Mouse (Mus musculus) C2C12 (cell line): ENCODE results near the gene Limch1. TPM values are rescaled to one million over a fixed set of nuclear protein-coding genes. Genes with fewer than 3 reads are reported as not detected.

Experiments used
- H3K27me3 ChIP-seq: one replicate; pipeline ENCODE4 v1.6.1; 2011; ENCODE audit not compliant: control insufficient read depth, insufficient read depth, insufficient read length
- H3K36me3 ChIP-seq: one replicate; pipeline ENCODE4 v1.6.1; 2011; ENCODE audit not compliant: control insufficient read depth, insufficient read depth
- H3K4me3 ChIP-seq: one replicate; pipeline ENCODE4 v1.5.1; 2011; ENCODE audit warnings: mild to moderate bottlenecking, control low read depth; ENCODE audit not compliant: poor library complexity, insufficient read depth, severe bottlenecking
- H3K79me2 ChIP-seq: one replicate; pipeline ENCODE4 v1.6.1; 2011; ENCODE audit not compliant: control insufficient read depth, insufficient read depth
- H3K79me3 ChIP-seq: one replicate; pipeline ENCODE4 v1.6.1; 2011; ENCODE audit warnings: low read depth, control low read depth
- H3ac ChIP-seq: one replicate; pipeline ENCODE3; 2011; ENCODE audit warnings: low read depth; ENCODE audit not compliant: control insufficient read depth, insufficient read length
- CEBPB ChIP-seq: IDR thresholded peaks from one replicate; pipeline ENCODE4 v1.6.1; 2011; ENCODE audit warnings: low read depth, mild to moderate bottlenecking, control low read depth, moderate library complexity
- CTCF ChIP-seq: IDR thresholded peaks from one replicate; pipeline ENCODE4 v1.5.1; 2011; ENCODE audit not compliant: control insufficient read depth, insufficient read depth, insufficient read length
- FOSL1 ChIP-seq: IDR thresholded peaks from one replicate; pipeline ENCODE4 v1.8.0; 2011; ENCODE audit warnings: mild to moderate bottlenecking, low read length; ENCODE audit not compliant: poor library complexity, insufficient read depth, severe bottlenecking
- MAX ChIP-seq: IDR thresholded peaks from one replicate; pipeline ENCODE4 v1.6.1; 2011; ENCODE audit warnings: mild to moderate bottlenecking, control low read depth
- MYOD1 ChIP-seq: IDR thresholded peaks from one replicate; pipeline ENCODE4 v1.6.1; 2011; ENCODE audit warnings: low read depth; ENCODE audit not compliant: control insufficient read depth, insufficient read length
- MYOG ChIP-seq: IDR thresholded peaks from one replicate; pipeline ENCODE4 v1.6.1; 2011; ENCODE audit not compliant: control insufficient read depth, insufficient read length; ENCODE audit errors: extremely low read depth
- USF1 ChIP-seq: IDR thresholded peaks from one replicate; pipeline ENCODE4 v1.6.1; 2011; ENCODE audit warnings: low read depth, mild to moderate bottlenecking, control low read depth, moderate library complexity
- polyA plus RNA-seq: library from polyadenylated mRNA; unstranded; fragments of >200 nt; fragmentation: generic; extraction: Trizol; gene quantifications from one replicate; pipeline ENCODE4 v1.2.1, GENCODE M21; 2012; ENCODE audit warnings: missing spikeins

Gene Limch1
- polyA plus RNA-seq, 1 experiment = not detected

- Histone ChIP-seq H3K79me2 (no peaks in the 10 kb centered on the region), H3ac (no peak overlapping the region), H3K4me3 (no peak overlapping the region), H3K79me3 (no peaks in the 10 kb centered on the region), H3K27me3 (no peaks in the 10 kb centered on the region), H3K36me3 (no peaks in the 10 kb centered on the region)
- TF ChIP-seq CTCF (peak; percentile 65), FOSL1 (no peak)
Measured at GRCm38 (mm10) chr5:67016450-67016849, 270.8 kb downstream of the Limch1 start.

GRCm38 (mm10) chr5:67024459-67025050 lies 278.9 kb downstream of the Limch1 start:
- TF ChIP-seq MAX (no peak), MYOG (no peak), CTCF (no peak), FOSL1 (no peak), CEBPB (no peak), MYOD1 (no peak), USF1 (no peak)
- no peaks in the 10 kb centered on the region for H3K79me2 ChIP-seq
- H3K27me3 ChIP-seq = peaks cover 6% of the 10 kb centered on the region
- no peaks in the 10 kb centered on the region for H3K79me3 ChIP-seq
- no peak overlapping the region for H3K4me3 ChIP-seq
- H3K36me3 ChIP-seq = no peaks in the 10 kb centered on the region
- no peak overlapping the region for H3ac ChIP-seq

- no peak overlapping the region for H3K4me3 ChIP-seq
- H3K79me2 ChIP-seq = no peaks in the 10 kb centered on the region
- TF ChIP-seq FOSL1 (no peak), MYOD1 (no peak), CEBPB (no peak), USF1 (no peak), MAX (no peak), CTCF (no peak), MYOG (no peak)
- no peak overlapping the region for H3ac ChIP-seq
- no peaks in the 10 kb centered on the region for H3K79me3 ChIP-seq
- H3K36me3 ChIP-seq = no peaks in the 10 kb centered on the region
- peaks cover 9% of the 10 kb centered on the region for H3K27me3 ChIP-seq
Measured at GRCm38 (mm10) chr5:67025095-67025494, 279.5 kb downstream of the Limch1 start.

GRCm38 (mm10) chr5:67025581-67025980 lies 280.0 kb downstream of the Limch1 start:
- no peaks in the 10 kb centered on the region for H3K79me3 ChIP-seq
- H3K4me3 ChIP-seq = no peak overlapping the region
- TF ChIP-seq USF1 (no peak), MAX (no peak), CEBPB (no peak), CTCF (no peak), MYOG (no peak), FOSL1 (no peak), MYOD1 (no peak)
- H3ac ChIP-seq = no peak overlapping the region
- no peaks in the 10 kb centered on the region for H3K36me3 ChIP-seq
- no peaks in the 10 kb centered on the region for H3K79me2 ChIP-seq
- peaks cover 9% of the 10 kb centered on the region for H3K27me3 ChIP-seq

GRCm38 (mm10) chr5:67028786-67029185 lies 283.2 kb downstream of the Limch1 start:
- TF ChIP-seq MYOD1 (no peak), MAX (no peak), FOSL1 (no peak), CTCF (no peak), MYOG (no peak), USF1 (no peak), CEBPB (no peak)
- Histone ChIP-seq H3ac (no peak overlapping the region), H3K27me3 (peaks cover 9% of the 10 kb centered on the region), H3K79me3 (no peaks in the 10 kb centered on the region), H3K79me2 (no peaks in the 10 kb centered on the region), H3K4me3 (no peak overlapping the region), H3K36me3 (no peaks in the 10 kb centered on the region)

GRCm38 (mm10) chr5:67029946-67030345 lies 284.3 kb downstream of the Limch1 start:
- H3K36me3 ChIP-seq = no peaks in the 10 kb centered on the region
- no peak overlapping the region for H3K4me3 ChIP-seq
- no peak overlapping the region for H3ac ChIP-seq
- H3K27me3 ChIP-seq = peaks cover 3% of the 10 kb centered on the region
- TF ChIP-seq MYOD1 = no peak
- TF ChIP-seq MYOG = no peak
- TF ChIP-seq CTCF = no peak
- TF ChIP-seq MAX = no peak
- no peak for TF ChIP-seq FOSL1
- TF ChIP-seq USF1 = no peak
- TF ChIP-seq CEBPB = no peak
- no peaks in the 10 kb centered on the region for H3K79me3 ChIP-seq
- H3K79me2 ChIP-seq = no peaks in the 10 kb centered on the region
